Mouse (Mus musculus) cerebellum, adult 11-12 months (tissue): ENCODE results near the gene Il20ra.

Experiments
- DNase-seq: peaks from one replicate; pipeline ENCODE4 v3.0.0; 2022

Il20ra gene

GRCm38 (mm10) chr10:19779092-19779491, 66.7 kb downstream of the Il20ra start:
- DNase-seq: no peak

DNA sequence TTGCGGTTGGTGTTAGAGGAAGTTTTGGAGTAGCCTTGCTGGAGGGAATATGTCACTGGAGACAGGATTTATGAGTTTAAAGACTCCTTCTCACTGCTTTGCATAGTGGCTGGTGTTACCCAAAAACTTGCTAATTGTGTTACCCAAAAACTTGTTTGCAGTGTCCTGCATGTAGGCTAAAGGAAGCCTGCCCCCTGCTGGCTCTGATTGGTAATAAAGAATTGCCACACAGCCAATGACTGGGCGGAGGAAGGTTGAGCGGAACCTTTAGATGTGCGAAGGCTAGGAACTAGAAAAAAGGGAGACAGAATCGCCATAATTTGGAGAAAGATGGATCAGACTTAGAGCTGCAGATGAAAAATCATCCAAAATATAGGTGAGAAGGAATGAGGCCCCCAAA, 69.0 kb downstream of the Il20ra start:
- no peak for DNase-seq

- peak; percentile 21 for DNase-seq
Measured at GRCm38 (mm10) chr10:19794996-19795395, 82.6 kb downstream of the Il20ra start.

GRCm38 (mm10) chr10:19802958-19803357, 90.6 kb downstream of the Il20ra start:
- no peak for DNase-seq

- DNase-seq: no peak
Measured at GRCm38 (mm10) chr10:19804763-19805162, 92.4 kb downstream of the Il20ra start.
